In genomic region chr2:14989350-14989749, GRCm38 (mm10) we compare ENCODE assay signal across 18 mouse cellular contexts.
"Had no signal": no experiment of that assay in that cellular context is flagged by ENCODE, and none has a peak within 500 bp of the region (broad histone marks: within the 10 kb centered on the region; RNA-seq: fewer than 3 reads in every experiment).

No protein-coding gene starts in this region.

- H3K4me3 ChIP-seq: limb, embryonic 13.5 days; liver, embryonic 15.5 days; midbrain, embryonic 10.5 days; myocyte; neural tube, embryonic 12.5 days; stomach, embryonic 15.5 days had no signal

- H3K36me3 ChIP-seq: liver, embryonic 15.5 days; neural tube, embryonic 12.5 days; stomach, embryonic 15.5 days had no signal

- H3K27ac ChIP-seq: kidney, postnatal 0 days; limb, embryonic 13.5 days; liver, embryonic 15.5 days; midbrain, embryonic 10.5 days; neural tube, embryonic 12.5 days; stomach, embryonic 15.5 days had no signal

- ATAC-seq: intestine, postnatal 0 days had no signal

- H3K4me1 ChIP-seq: liver, embryonic 15.5 days; midbrain, embryonic 10.5 days; neural tube, embryonic 12.5 days; stomach, embryonic 15.5 days had no signal

- DNase-seq: kidney, adult 9 months; kidney, postnatal 36 days; layer of hippocampus, adult 9-11 months; layer of hippocampus, postnatal 36 days; lung, adult 2 months; lung, postnatal 10 days; lung, postnatal 4 days; midbrain, embryonic 14.5 days; right cerebral cortex, postnatal 14 days had no signal

- H3K27me3 ChIP-seq: limb, embryonic 13.5 days; liver, embryonic 15.5 days; neural tube, embryonic 12.5 days; stomach, embryonic 15.5 days had no signal

- H3K9me3 ChIP-seq: limb, embryonic 13.5 days; liver, embryonic 15.5 days; midbrain, embryonic 10.5 days; neural tube, embryonic 12.5 days; stomach, embryonic 15.5 days had no signal

- H3K4me2 ChIP-seq: limb, embryonic 13.5 days; liver, embryonic 11.5 days; liver, embryonic 15.5 days; neural tube, embryonic 12.5 days; stomach, embryonic 15.5 days had no signal

- H3K9ac ChIP-seq: limb, embryonic 13.5 days; liver, embryonic 15.5 days; neural tube, embryonic 12.5 days; stomach, embryonic 15.5 days had no signal
